Mouse (Mus musculus) olfactory bulb, adult 2 months (tissue): ENCODE data around the gene Fam181b.

Experiments used
- CTCF ChIP-seq: fragments of 200-500 bp; IDR thresholded peaks from 2 replicates; pipeline ENCODE4 v1.5.1; 2012; ENCODE audit warnings: low read depth, mild to moderate bottlenecking, low read length, moderate library complexity; ENCODE audit not compliant: insufficient read depth
- POLR2A ChIP-seq: fragments of 200-500 bp; IDR thresholded peaks from 2 replicates; pipeline ENCODE4 v1.6.1; 2012; ENCODE audit warnings: mild to moderate bottlenecking, low read depth, low read length, moderate library complexity; ENCODE audit not compliant: insufficient read depth

- TF ChIP-seq POLR2A = no peak
- TF ChIP-seq CTCF = no peak
These were observed 35.3 kb upstream of the Fam181b start for GRCm38 (mm10) chr7:93044359-93044758.
